Mouse (Mus musculus) hindbrain, embryonic 12.5 days (tissue): ENCODE results near the gene Sun1. TPM values are rescaled to one million over a fixed set of nuclear protein-coding genes. Genes with fewer than 3 reads are reported as not detected.

Experiments
- ATAC-seq: fragments of 200-750 bp; cut with Nextera tagmentation; 2 replicates; pipeline ENCODE4 v1.8.0; 2017; ENCODE audit warnings: moderate TSS enrichment; ENCODE audit not compliant: low FRiP score
- H3K27ac ChIP-seq: fragments of 300-500 bp; sonication (generic); 2 replicates; pipeline ENCODE4 v1.5.1; 2016; ENCODE audit warnings: mild to moderate bottlenecking
- H3K27me3 ChIP-seq: fragments of 300-500 bp; sonication (generic); 2 replicates; pipeline ENCODE4 v1.6.1; 2016; ENCODE audit warnings: mild to moderate bottlenecking
- H3K36me3 ChIP-seq: fragments of 300-500 bp; sonication (generic); 2 replicates; pipeline ENCODE4 v1.6.1; 2016; ENCODE audit warnings: mild to moderate bottlenecking
- H3K4me1 ChIP-seq: fragments of 300-500 bp; sonication (generic); 2 replicates; pipeline ENCODE4 v1.6.1; 2016
- H3K4me2 ChIP-seq: fragments of 300-500 bp; sonication (generic); replicated peaks from 2 replicates; pipeline ENCODE4 v1.6.1; 2016; ENCODE audit warnings: mild to moderate bottlenecking
- H3K4me3 ChIP-seq: fragments of 300-500 bp; sonication (generic); 2 replicates; pipeline ENCODE4 v1.5.1; 2016; ENCODE audit warnings: mild to moderate bottlenecking
- H3K9ac ChIP-seq: fragments of 300-500 bp; sonication (generic); 2 replicates; pipeline ENCODE4 v1.6.1; 2016; ENCODE audit warnings: mild to moderate bottlenecking, moderate library complexity
- H3K9me3 ChIP-seq: fragments of 300-500 bp; sonication (generic); replicated peaks from 2 replicates; pipeline ENCODE4 v1.6.1; 2016; ENCODE audit warnings: mild to moderate bottlenecking
- WGBS: fragments of 180-500 bp; shearing (Covaris S2); methylation state at CpG from one replicate; pipeline ENCODE4 v1.1.7; 2016; 5-methylcytosine and 5-hydroxymethylcytosine counted together
- polyA plus RNA-seq: library from polyadenylated mRNA; unstranded; fragments of >200 nt; fragmentation: Nextera tagmentation; extraction: Ambion mirVana; gene quantifications from 2 replicates; pipeline ENCODE4 v1.2.1, GENCODE M21; 2016

Sun1 gene
- 50.4 and 55.3 TPM in 2 replicates for polyA plus RNA-seq

DNA sequence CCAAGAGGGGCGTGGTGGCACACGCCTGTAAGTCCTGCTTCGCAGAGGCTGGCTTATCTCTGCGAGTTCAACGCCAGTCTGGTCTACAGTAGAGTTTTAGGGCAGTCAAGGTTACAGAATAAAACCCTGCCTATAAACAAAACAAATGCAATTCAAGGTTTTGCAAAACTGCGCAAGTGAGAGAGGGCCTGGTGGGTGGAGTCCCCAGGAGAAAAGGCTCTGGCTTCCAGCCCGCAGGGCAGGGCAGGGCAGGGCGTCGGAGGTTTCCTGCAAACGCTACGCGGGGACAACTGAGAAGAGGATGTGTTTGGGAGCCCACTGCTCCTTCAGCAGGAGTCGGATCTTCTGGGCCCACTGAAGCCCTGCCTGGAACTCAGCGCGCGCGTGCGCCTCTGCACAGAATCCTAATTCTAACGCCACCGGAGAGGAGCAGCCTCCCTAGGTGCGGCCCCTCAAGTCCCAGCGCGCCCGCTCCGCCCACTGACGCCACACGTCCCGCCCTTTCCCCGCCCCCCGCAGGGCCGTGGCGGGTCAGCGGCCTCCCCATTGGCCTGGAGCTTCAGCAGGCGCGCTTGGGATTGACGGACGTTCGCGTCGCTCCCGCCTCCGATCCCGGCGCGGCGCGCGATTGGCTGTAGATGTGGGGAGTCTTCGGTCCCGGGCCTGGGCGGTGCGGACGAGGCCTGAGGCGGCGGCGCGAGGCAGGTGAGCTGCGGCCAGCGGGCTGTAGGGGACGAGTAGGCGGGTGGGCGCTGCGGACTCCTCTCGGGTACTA, at the start of gene Sun1:
Sun1 (plus strand) TSS at position 643 of the 775 bp plus-strand sequence.
- Histone ChIP-seq H3K4me3 (peak within 1 kb of the TSS; percentile 95), H3K9me3 (no peaks in the 10 kb centered on the region), H3K36me3 (no peaks in the 10 kb centered on the region), H3K27ac (peak within 1 kb of the TSS; percentile 80), H3K4me2 (peak within 1 kb of the TSS; percentile 79), H3K4me1 (peaks cover 22% of the 10 kb centered on the region), H3K9ac (peak within 1 kb of the TSS; percentile 92), H3K27me3 (no peaks in the 10 kb centered on the region)
- 2% methylated on average over 64 of the region's 64 CpGs for WGBS
- ATAC-seq: peak; percentile 100

DNA sequence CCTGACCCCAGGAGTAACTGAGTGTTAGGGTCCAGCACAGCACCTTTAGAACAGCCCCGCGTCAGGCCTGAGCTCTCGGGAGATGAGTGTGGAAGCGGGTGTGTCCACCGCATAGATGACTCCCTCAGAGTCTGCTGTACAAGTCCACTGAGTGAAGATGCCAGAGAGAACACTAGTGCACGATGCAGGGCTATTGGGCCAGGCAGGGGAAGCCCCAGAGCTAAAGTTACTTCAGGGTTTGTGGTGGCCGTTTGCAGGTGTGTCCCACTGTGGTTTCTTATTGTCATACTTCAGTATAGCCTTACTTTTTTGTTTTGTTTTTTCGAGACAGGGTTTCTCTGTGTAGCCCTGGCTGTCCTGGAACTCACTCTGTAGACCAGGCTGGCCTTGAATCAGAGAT, 39.5 kb upstream of the Sun1 start:
- Histone ChIP-seq H3K27ac (no peak overlapping the region), H3K4me3 (no peak overlapping the region), H3K27me3 (no peaks in the 10 kb centered on the region), H3K9ac (no peak overlapping the region), H3K4me1 (0 out of 2 replicates have a peak, but pooled peaks cover 3% of the 10 kb centered on the region), H3K36me3 (peaks cover 65% of the 10 kb centered on the region), H3K4me2 (no peak overlapping the region), H3K9me3 (no peaks in the 10 kb centered on the region)
- 92% methylated on average over 8 of the region's 8 CpGs for WGBS
- no peak for ATAC-seq

DNA sequence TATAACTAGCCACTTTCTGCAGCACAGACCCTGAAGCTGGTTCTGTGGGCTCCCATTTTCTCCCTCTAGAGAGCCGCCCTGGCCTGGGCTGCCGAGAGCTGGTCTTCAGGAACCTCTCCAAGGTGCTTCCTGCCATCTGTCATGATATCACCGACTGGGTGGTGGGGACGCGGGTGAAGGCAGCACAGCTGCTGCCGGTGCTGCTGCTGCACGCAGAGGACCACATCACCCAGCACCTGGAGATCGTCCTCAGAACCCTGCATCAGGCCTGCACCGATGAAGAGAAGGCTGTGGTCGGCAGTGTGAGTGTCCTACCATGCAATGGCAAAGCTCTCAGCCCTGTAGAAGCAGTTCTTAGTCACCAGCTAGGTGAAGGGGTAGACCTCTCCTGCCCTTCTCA, 38.8 kb upstream of the Sun1 start:
- Histone ChIP-seq H3K27ac (no peak overlapping the region), H3K9me3 (no peaks in the 10 kb centered on the region), H3K4me1 (0 out of 2 replicates have a peak, but pooled peaks cover 3% of the 10 kb centered on the region), H3K4me2 (no peak overlapping the region), H3K36me3 (peaks cover 65% of the 10 kb centered on the region), H3K27me3 (no peaks in the 10 kb centered on the region), H3K9ac (no peak overlapping the region), H3K4me3 (no peak overlapping the region)
- ATAC-seq: no peak
- WGBS: 88% methylated on average over 10 of the region's 10 CpGs

DNA sequence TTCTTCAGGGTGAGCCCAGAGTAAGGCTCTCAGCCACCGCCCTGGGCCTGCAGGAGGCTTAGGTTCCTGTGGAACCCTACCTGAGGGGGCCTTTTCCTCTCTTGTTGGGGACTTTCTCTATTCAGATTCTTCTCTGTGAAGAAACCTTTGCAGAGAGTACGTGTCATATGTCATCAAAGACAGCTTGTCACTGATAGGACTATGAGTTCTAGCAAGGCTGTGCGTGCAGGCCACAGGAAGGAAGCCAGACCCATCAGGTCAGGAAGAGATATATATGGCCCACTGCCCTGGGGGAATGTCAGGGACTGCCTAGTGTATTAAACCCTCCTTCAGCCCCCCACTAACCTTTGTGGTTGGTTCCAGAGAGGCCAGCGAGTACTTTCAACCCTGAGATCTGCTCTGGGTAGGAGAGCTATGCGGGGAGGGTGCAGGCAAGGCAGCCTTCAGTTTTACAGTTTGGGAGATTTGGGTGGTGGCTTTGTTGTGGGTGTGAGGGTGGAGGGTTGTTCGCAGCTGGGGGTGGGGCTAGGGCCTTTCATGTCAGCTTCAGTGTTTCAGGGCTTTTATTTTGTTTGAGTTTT, 33.6 kb upstream of the Sun1 start:
- no peak overlapping the region for H3K4me3 ChIP-seq
- 0 out of 2 replicates have a peak, but pooled peaks cover 3% of the 10 kb centered on the region for H3K4me1 ChIP-seq
- H3K27ac ChIP-seq: no peak overlapping the region
- peaks cover 79% of the 10 kb centered on the region for H3K36me3 ChIP-seq
- H3K27me3 ChIP-seq: no peaks in the 10 kb centered on the region
- ATAC-seq: no peak
- 93% methylated on average over 6 of the region's 6 CpGs for WGBS
- H3K4me2 ChIP-seq: no peak overlapping the region
- no peak overlapping the region for H3K9ac ChIP-seq
- no peaks in the 10 kb centered on the region for H3K9me3 ChIP-seq

DNA sequence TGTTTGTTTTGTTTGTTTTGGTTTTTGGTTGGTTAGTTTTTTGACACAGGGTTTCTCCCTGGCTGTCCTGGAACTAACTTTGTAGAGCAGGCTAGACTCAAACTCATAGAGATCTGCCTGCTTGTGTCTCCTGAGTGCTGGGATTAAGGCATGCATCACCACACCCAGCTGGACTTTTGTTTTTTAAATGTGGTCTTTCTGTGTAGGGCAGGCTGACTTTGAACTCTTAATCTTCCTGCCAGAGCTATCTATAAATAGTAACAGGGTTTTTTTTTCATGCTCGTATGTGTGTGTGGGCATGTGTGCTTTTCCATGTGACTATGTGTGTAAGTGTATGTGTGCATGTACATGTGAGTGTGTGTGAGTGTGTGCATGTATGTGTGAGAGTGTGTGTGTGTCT, 32.9 kb upstream of the Sun1 start:
- H3K27ac ChIP-seq: no peak overlapping the region
- H3K4me3 ChIP-seq: no peak overlapping the region
- no peak for ATAC-seq
- H3K4me1 ChIP-seq: 0 out of 2 replicates have a peak, but pooled peaks cover 3% of the 10 kb centered on the region
- H3K9ac ChIP-seq: no peak overlapping the region
- no peaks in the 10 kb centered on the region for H3K27me3 ChIP-seq
- peaks cover 80% of the 10 kb centered on the region for H3K36me3 ChIP-seq
- WGBS: 90% methylated on average over 1 of the region's 1 CpGs
- H3K9me3 ChIP-seq: no peaks in the 10 kb centered on the region
- H3K4me2 ChIP-seq: no peak overlapping the region

DNA sequence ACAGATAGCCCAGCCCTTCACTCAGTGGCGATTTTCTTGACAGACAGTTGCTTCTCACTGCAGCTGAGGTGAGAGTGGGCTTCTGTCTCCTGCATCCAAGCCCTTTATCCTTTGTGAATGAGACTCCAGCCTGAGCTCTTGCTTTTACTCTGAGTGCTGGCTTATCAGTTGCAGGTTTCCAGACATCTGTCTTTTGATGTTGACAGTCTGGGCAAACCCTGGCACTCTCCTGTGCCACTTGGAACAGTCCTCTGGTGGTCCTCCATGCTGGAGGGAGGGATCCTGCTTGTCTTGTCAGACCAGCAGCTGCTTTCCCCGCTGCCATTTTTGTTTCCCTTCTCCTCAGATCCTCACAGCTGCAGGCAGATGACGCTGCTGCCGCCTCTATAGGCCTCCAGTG, 28.5 kb upstream of the Sun1 start:
- H3K36me3 ChIP-seq: peaks cover 77% of the 10 kb centered on the region
- no peak overlapping the region for H3K4me3 ChIP-seq
- H3K4me2 ChIP-seq: no peak overlapping the region
- no peaks in the 10 kb centered on the region for H3K9me3 ChIP-seq
- no peak overlapping the region for H3K9ac ChIP-seq
- no peak overlapping the region for H3K27ac ChIP-seq
- 97% methylated on average over 4 of the region's 4 CpGs for WGBS
- H3K27me3 ChIP-seq: no peaks in the 10 kb centered on the region
- H3K4me1 ChIP-seq: peaks cover 4% of the 10 kb centered on the region; the same call in 1 of the 2 replicates
- ATAC-seq: no peak

DNA sequence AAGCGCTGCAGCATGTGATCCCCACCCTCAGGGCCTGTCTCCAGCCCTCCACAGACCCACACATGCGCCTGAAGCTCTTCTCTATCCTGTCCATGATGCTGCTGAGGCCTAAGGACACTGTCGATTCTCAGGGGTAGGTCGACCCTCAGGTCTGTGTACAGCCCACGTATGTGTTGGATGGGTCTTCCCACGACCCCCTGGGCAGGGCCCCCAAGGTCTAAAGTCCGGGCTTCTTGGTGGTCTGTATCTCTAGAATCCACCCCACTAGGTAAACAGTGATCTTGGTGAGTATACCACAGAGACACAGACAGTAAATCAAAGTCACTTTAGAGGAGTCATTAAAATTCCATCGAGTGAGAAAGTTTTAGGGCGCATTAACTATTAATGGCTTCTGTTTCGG, 26.3 kb upstream of the Sun1 start:
- no peak overlapping the region for H3K27ac ChIP-seq
- peaks cover 76% of the 10 kb centered on the region for H3K36me3 ChIP-seq

DNA sequence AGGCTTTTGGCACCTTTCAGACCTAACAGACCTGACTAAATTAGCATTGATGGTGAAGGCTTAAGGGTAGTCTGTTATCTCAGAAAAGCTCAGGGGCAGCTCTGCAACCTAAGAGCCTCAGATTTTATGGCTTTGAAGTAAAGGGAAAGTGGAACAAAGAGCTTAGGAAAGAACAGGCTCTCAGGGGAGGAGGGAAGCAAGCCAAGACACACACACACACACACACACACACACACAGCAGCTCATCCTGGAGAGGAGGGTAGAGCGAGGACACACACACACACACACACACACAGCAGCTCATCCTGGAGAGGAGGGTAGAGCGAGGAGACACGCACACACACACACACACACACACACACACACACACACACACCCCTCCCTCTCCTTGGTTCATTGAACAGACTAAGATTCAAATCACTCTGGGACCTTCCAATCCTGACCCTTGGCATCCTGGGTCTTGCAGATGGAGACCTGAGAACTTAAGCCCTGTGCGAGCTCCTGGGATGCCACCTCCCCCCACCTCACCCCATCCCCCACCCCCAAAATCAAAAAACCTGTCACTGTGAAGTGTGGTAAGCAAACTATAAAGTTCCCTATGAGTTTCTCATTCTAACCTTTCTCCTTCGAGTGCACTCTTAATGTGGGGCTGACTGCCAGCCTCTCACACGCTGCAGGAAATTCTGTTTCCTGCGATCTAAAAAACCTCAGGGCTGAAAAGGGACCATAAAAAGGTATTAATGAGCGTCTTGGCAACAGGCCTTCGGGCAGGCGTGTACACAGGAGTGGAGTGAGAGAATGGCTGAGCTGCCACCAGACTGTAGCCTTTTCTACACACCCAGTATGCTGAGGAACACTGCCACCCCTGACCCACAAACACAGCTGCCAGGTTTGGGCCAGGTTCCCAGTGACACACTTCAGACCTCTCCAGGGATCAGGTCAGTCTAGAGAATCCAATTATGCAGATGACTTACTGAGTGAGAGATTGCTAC, 25.6 kb upstream of the Sun1 start:
- Histone ChIP-seq H3K36me3 (peaks cover 78% of the 10 kb centered on the region), H3K27ac (peak overlapping the region; percentile 7; the same call in 1 of the 2 replicates)
- ATAC-seq: no peak

More for the DNA sequence above, 26.3 kb upstream of the Sun1 start:
- H3K4me3 ChIP-seq: no peak overlapping the region
- no peaks in the 10 kb centered on the region for H3K27me3 ChIP-seq
- H3K4me1 ChIP-seq: peaks cover 4% of the 10 kb centered on the region; the same call in 1 of the 2 replicates
- no peak overlapping the region for H3K9ac ChIP-seq
- ATAC-seq: no peak
- H3K4me2 ChIP-seq: no peak overlapping the region
- no peaks in the 10 kb centered on the region for H3K9me3 ChIP-seq
- 79% methylated on average over 10 of the region's 10 CpGs for WGBS

DNA sequence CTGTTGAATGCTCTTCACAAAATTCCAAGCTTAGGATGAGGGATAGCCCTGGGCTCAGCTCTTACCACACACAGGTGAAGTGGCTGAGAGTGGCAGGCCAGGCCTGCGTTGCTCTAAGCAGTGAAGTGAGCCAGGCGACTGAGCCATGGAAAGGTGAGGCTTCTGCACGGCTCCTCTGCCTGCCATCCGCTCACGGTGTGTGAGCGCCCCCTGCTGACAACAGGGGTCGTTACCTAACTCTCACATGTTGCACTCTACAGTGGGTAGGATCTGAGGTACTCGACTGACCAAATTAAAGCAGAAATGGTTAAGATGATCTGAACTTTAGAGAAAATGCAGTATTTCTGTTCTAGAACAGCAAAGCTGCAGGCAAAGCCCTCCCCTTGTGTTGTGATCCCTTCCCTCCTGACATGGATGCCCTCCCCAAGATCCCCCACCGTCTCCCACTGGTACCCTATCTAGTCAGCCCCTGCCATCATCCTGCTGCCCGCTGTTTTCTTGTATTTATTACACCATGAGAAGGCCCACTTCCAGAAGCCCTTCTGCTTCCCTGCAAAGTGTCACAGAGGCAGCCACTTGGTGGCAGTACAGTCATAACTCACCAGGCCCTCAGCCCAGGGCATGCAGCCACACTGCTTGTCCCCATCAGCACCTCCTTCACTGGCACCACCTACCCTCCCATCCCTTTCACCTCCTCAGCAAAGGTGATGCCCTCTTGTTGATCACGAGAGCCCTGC, 21.4 kb upstream of the Sun1 start:
- Histone ChIP-seq H3K9ac (no peak overlapping the region), H3K4me2 (no peak overlapping the region), H3K9me3 (no peaks in the 10 kb centered on the region), H3K36me3 (peaks cover 76% of the 10 kb centered on the region), H3K27me3 (no peaks in the 10 kb centered on the region), H3K4me3 (no peak overlapping the region), H3K4me1 (peaks cover 2% of the 10 kb centered on the region; the same call in 1 of the 2 replicates), H3K27ac (no peak overlapping the region)
- 35% methylated on average over 11 of the region's 11 CpGs for WGBS
- ATAC-seq: peak; percentile 73; the same call in 1 of the 2 replicates

More for the DNA sequence above, 25.6 kb upstream of the Sun1 start:
- H3K4me2 ChIP-seq: no peak overlapping the region
- no peaks in the 10 kb centered on the region for H3K9me3 ChIP-seq
- H3K4me1 ChIP-seq: peaks cover 4% of the 10 kb centered on the region; the same call in 1 of the 2 replicates
- H3K4me3 ChIP-seq: no peak overlapping the region
- no peaks in the 10 kb centered on the region for H3K27me3 ChIP-seq
- no peak overlapping the region for H3K9ac ChIP-seq
- 72% methylated on average over 10 of the region's 10 CpGs for WGBS

DNA sequence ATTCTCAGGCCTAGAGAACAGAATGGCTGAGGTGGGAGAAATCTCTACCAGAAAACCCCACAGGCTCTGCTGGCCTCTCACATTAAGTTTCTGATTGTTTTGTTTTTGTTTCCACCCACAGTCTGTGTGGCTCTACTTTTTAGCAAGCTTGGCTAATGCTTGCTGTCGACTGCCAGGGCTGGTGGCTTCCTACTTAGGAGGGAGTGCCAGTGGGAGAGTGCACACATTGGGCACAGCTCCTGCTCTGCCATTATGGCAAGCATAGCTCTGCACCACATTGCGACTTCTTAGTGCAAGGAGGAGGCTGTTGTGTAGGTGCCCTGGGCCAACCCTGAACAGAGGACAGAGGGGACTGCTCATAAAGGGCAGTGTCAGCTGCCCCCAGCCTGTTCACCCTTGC, 17.3 kb upstream of the Sun1 start:
- Histone ChIP-seq H3K4me3 (no peak overlapping the region), H3K4me2 (no peak overlapping the region), H3K27ac (no peak overlapping the region), H3K9ac (no peak overlapping the region), H3K36me3 (peaks cover 80% of the 10 kb centered on the region), H3K4me1 (no peaks in the 10 kb centered on the region), H3K27me3 (no peaks in the 10 kb centered on the region), H3K9me3 (no peaks in the 10 kb centered on the region)
- no peak for ATAC-seq
- WGBS: 85% methylated on average over 2 of the region's 2 CpGs

DNA sequence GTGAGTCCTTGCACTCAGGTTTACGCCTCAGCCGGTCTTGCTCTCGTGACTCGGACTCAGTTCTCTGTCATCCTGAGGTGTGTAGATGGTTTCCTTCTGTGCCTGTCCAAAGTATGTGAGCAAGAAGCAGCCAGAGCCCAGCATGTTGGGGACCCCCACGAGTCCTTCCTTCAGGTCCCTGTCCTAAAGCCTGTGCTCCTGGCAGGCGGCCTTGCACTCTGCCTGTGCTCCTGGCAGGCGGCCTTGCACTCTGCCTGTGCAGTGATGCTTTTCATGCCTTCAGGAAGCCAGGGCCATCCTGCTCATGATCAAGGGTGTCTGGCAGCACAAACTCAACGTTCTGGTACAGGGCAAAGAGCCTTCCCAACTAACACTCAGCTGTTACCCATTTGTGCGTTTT, 16.8 kb upstream of the Sun1 start:
- H3K4me3 ChIP-seq: no peak overlapping the region
- H3K27me3 ChIP-seq: no peaks in the 10 kb centered on the region
- ATAC-seq: no peak
- H3K36me3 ChIP-seq: peaks cover 80% of the 10 kb centered on the region
- no peaks in the 10 kb centered on the region for H3K4me1 ChIP-seq
- H3K4me2 ChIP-seq: no peak overlapping the region
- no peaks in the 10 kb centered on the region for H3K9me3 ChIP-seq
- H3K9ac ChIP-seq: no peak overlapping the region
- 95% methylated on average over 9 of the region's 9 CpGs for WGBS
- no peak overlapping the region for H3K27ac ChIP-seq
